Mouse (Mus musculus) gastrocnemius, adult 2 months (tissue): ENCODE measurements around the gene Icam4. TPM values are rescaled to one million over a fixed set of nuclear protein-coding genes. Genes with fewer than 3 reads are reported as not detected.
"Not testable (repeated sequence)": the region's sequence is repeated elsewhere in the genome, so short reads cannot be mapped to it uniquely, and the experiment has no call there.

Source experiments
- DNase-seq: peaks from one replicate; pipeline ENCODE4 v3.0.0; 2022
- H3K27ac ChIP-seq: fragments of 200-600 bp; 2 replicates; pipeline ENCODE4 v1.8.1; 2022; ENCODE audit warnings: mild to moderate bottlenecking
- H3K4me3 ChIP-seq: fragments of 200-600 bp; 2 replicates; pipeline ENCODE4 v1.8.1; 2022; ENCODE audit warnings: mild to moderate bottlenecking, moderate library complexity
- CTCF ChIP-seq: fragments of 200-600 bp; IDR thresholded peaks from 2 replicates; pipeline ENCODE4 v1.8.1; 2022; ENCODE audit warnings: antibody characterized with exemption, mild to moderate bottlenecking, moderate library complexity
- intact Hi-C: fragments of 180-260 bp; cut with DNase I; formaldehyde crosslinking; loops from one replicate; pipeline ENCODE4 v1.15.1; 2025
- long read RNA-seq, 2 experiments: library from polyadenylated mRNA; stranded (forward); transcript quantifications; one replicate each; pipeline ENCODE4 v2.0.0; 2021
- total RNA-seq, 2 experiments: library from RNA; stranded (reverse); gene quantifications; 2 replicates each; pipeline ENCODE4 v1.2.3; 2021

The Icam4 gene
- total RNA-seq: 1 to 10 TPM; 1.2 to 2.2 TPM
- long read RNA-seq, experiment 1, partial matches to known transcripts: 0 of 2 reads
- long read RNA-seq, experiment 1, other reads (novel, unspliced or antisense): 0 of 2 reads
- long read RNA-seq, experiment 2, partial matches to known transcripts: 0 of 5 reads
- long read RNA-seq, experiment 2, other reads (novel, unspliced or antisense): 0 of 5 reads

GRCm38 (mm10) chr9:21029291-21030054 is at the start of gene Icam4:
Gene Icam4, plus strand, starts transcription at chr9:21029373.
- Histone ChIP-seq H3K27ac (peak within 1 kb of the TSS; percentile 84), H3K4me3 (peak within 1 kb of the TSS; percentile 83)
- peak; percentile 89 for DNase-seq
- intact Hi-C loops: loop anchor here (2.0 to 5.0 kb wide), 3 partner anchors 27 to 129 kb away; partner anchors contain the start of genes Mrpl4 and Tyk2
- TF ChIP-seq CTCF: peak; percentile 94; the same call in 1 of the 2 replicates

- Histone ChIP-seq H3K27ac (no peak overlapping the region), H3K4me3 (no peak overlapping the region)
- no peak for DNase-seq
- no peak for TF ChIP-seq CTCF
- intact Hi-C loops: no loop called here
These were observed 49.4 kb upstream of the Icam4 start for GRCm38 (mm10) chr9:20979769-20980168.

GRCm38 (mm10) chr9:20982171-20982570 is 47.0 kb upstream of the Icam4 start:
- intact Hi-C loops: no loop called here
- no peak overlapping the region for H3K27ac ChIP-seq
- no peak overlapping the region for H3K4me3 ChIP-seq
- no peak for TF ChIP-seq CTCF
- no peak for DNase-seq

GRCm38 (mm10) chr9:20983169-20983568 is 46.0 kb upstream of the Icam4 start:
- Histone ChIP-seq H3K4me3 (no peak overlapping the region), H3K27ac (no peak overlapping the region)
- no peak for TF ChIP-seq CTCF
- no peak for DNase-seq
- intact Hi-C loops: no loop called here

- peak overlapping the region; percentile 64 for H3K27ac ChIP-seq
- no peak overlapping the region for H3K4me3 ChIP-seq
- intact Hi-C loops: no loop called here
These were observed 42.1 kb upstream of the Icam4 start for GRCm38 (mm10) chr9:20986952-20987686.

GRCm38 (mm10) chr9:20987953-20988352 is 41.2 kb upstream of the Icam4 start:
- no peak for TF ChIP-seq CTCF
- 0 out of 2 replicates have a peak overlapping the region, but pooled peaks have one; percentile 12 for H3K27ac ChIP-seq
- no peak for DNase-seq
- no peak overlapping the region for H3K4me3 ChIP-seq
- intact Hi-C loops: no loop called here

More at GRCm38 (mm10) chr9:20986952-20987686, 42.1 kb upstream of the Icam4 start:
- TF ChIP-seq CTCF: no peak
- DNase-seq: peak; percentile 62

- Histone ChIP-seq H3K27ac (no peak overlapping the region), H3K4me3 (peak overlapping the region; percentile 31; the same call in 1 of the 2 replicates)
These were observed 38.3 kb upstream of the Icam4 start for GRCm38 (mm10) chr9:20990861-20991260.

GRCm38 (mm10) chr9:20991587-20991986 is 37.6 kb upstream of the Icam4 start:
- intact Hi-C loops: no loop called here
- no peak for DNase-seq
- Histone ChIP-seq H3K27ac (no peak overlapping the region), H3K4me3 (no peak overlapping the region)
- TF ChIP-seq CTCF: no peak

More at GRCm38 (mm10) chr9:20990861-20991260, 38.3 kb upstream of the Icam4 start:
- DNase-seq: no peak
- TF ChIP-seq CTCF: no peak
- intact Hi-C loops: no loop called here

GRCm38 (mm10) chr9:20993165-20993898 is 35.8 kb upstream of the Icam4 start:
- TF ChIP-seq CTCF: no peak
- intact Hi-C loops: no loop called here
- no peak for DNase-seq
- Histone ChIP-seq H3K4me3 (no peak overlapping the region), H3K27ac (no peak overlapping the region)

GRCm38 (mm10) chr9:20995069-20995468 is 34.1 kb upstream of the Icam4 start:
- no peak overlapping the region for H3K4me3 ChIP-seq
- DNase-seq: no peak
- TF ChIP-seq CTCF: no peak
- no peak overlapping the region for H3K27ac ChIP-seq
- intact Hi-C loops: no loop called here

GRCm38 (mm10) chr9:20997065-20997464 is 32.1 kb upstream of the Icam4 start:
- no peak for DNase-seq
- no peak for TF ChIP-seq CTCF
- Histone ChIP-seq H3K4me3 (no peak overlapping the region), H3K27ac (no peak overlapping the region)
- intact Hi-C loops: no loop called here

GRCm38 (mm10) chr9:20998337-20998736 is 30.8 kb upstream of the Icam4 start:
- H3K4me3 ChIP-seq, H3K27ac ChIP-seq, DNase-seq, intact Hi-C loops: not testable (repeated sequence)
- TF ChIP-seq CTCF: peak; percentile 59
